Mouse (Mus musculus): Measurements from ENCODE around the gene Prmt3. TPM values are rescaled to one million over a fixed set of nuclear protein-coding genes. Genes with fewer than 3 reads are reported as not detected.

The Prmt3 gene
- 52.4 and 54.5 TPM in 2 replicates for polyA plus RNA-seq (2016; fragmentation: Nextera tagmentation; extraction: Ambion mirVana)

DNA sequence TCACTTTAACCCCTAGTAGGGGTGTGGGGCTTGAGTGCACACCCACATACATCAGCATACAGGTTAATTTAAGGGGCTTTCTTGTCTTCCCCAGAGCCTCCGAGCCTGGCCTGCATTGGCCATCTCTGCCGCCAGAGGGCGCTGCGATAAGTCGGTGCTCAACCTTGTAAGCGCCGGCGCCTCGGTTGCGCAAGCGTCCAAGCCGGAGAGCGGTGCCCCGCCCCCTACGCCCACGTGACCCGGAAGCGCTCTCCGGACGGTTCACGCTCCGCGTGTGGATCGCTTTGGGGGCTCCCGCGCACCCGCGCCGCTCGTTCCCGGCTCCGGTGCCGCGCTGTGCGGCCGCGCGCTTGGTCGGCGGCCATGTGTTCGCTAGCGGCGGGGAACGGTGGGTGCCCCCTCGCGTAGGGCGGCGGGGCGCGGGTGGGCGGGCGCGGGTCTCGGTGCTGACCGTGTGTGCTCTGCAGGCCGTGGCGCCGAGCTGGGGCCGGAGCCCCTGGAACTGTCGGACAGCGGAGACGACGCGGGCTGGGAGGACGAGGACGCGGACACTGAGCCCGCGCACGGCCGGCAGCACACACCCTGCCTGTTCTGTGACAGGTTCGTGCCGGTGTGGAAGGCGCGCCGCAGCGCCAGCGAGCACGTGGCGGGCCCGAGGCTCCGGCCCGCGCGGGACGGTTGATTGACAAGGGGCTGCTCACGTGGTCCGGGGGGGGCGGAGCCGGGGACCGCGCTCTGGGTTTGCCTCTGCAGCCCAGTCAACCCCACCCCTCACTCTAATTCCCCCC lies at the start of gene Prmt3:
Gene Prmt3 (plus strand): TSS at position 233 of the 788 bp plus-strand sequence.
- Histone ChIP-seq H3K27ac (peak within 1 kb of the TSS; percentile 8; the same call in 1 of the 2 replicates), H3K4me1 (peaks cover 12% of the 10 kb centered on the region; the same call in 1 of the 2 replicates), H3K9ac (peak within 1 kb of the TSS; percentile 74), H3K27me3 (replicated peaks) (no peaks in the 10 kb centered on the region), H3K4me3 (peak within 1 kb of the TSS; percentile 71), H3K36me3 (peaks cover 7% of the 10 kb centered on the region), H3K9me3 (no peaks in the 10 kb centered on the region), H3K4me2 (replicated peaks) (peak within 1 kb of the TSS; percentile 70)
- peak; percentile 95 for ATAC-seq (ENCODE audit: low FRiP score, low read depth)
- under 1% methylated on average over 91 of the region's 92 CpGs for WGBS

GRCm38 (mm10) chr7:49734342-49734741 lies 43.8 kb upstream of the Prmt3 start:
- no peak for ATAC-seq (ENCODE audit: low FRiP score, low read depth)
- H3K4me1 ChIP-seq, result no peaks in the 10 kb centered on the region
- no peak overlapping the region for H3K4me3 ChIP-seq
- no peak overlapping the region for H3K4me2 ChIP-seq (replicated peaks)
- H3K36me3 ChIP-seq, result no peaks in the 10 kb centered on the region
- H3K27me3 ChIP-seq (replicated peaks), result peaks cover 50% of the 10 kb centered on the region
- 45% methylated on average over 4 of the region's 4 CpGs for WGBS
- H3K9ac ChIP-seq, result no peak overlapping the region
- H3K9me3 ChIP-seq, result no peaks in the 10 kb centered on the region
- H3K27ac ChIP-seq, result no peak overlapping the region

- Histone ChIP-seq H3K4me3 (no peak overlapping the region), H3K4me1 (peaks cover 6% of the 10 kb centered on the region; the same call in 1 of the 2 replicates), H3K27me3 (replicated peaks) (peaks cover 44% of the 10 kb centered on the region), H3K27ac (no peak overlapping the region), H3K36me3 (no peaks in the 10 kb centered on the region), H3K4me2 (replicated peaks) (no peak overlapping the region), H3K9ac (no peak overlapping the region), H3K9me3 (no peaks in the 10 kb centered on the region)
- 59% methylated on average over 8 of the region's 8 CpGs for WGBS
- ATAC-seq (ENCODE audit: low FRiP score, low read depth), result no peak
Measured at GRCm38 (mm10) chr7:49739448-49739847, 38.7 kb upstream of the Prmt3 start.

DNA sequence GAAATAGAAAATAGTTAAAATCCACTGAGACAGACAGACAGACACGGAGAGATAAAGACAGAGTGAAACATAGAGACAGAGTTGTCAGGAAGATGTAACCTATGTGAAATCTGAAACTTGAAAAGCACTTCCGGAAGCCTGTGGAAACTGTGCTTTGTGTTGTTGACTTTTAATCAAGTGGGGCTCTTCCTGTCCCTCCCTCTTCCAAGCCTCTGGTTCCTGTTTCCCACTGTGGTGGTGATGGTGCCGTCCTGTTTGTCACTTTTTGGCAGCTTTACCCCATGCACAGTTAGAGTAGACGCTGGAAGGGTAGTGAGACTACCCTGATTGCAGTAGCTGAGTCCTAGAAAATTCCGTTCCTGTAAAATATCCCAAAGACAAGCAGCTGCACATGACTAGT lies 36.7 kb upstream of the Prmt3 start:
- H3K27me3 ChIP-seq (replicated peaks), result peaks cover 48% of the 10 kb centered on the region
- H3K9me3 ChIP-seq, result no peaks in the 10 kb centered on the region
- H3K4me2 ChIP-seq (replicated peaks), result no peak overlapping the region
- H3K36me3 ChIP-seq, result no peaks in the 10 kb centered on the region
- no peak overlapping the region for H3K4me3 ChIP-seq
- 0 out of 2 replicates have a peak, but pooled peaks have one; percentile 49 for ATAC-seq (ENCODE audit: low FRiP score, low read depth)
- no peak overlapping the region for H3K27ac ChIP-seq
- peaks cover 6% of the 10 kb centered on the region; the same call in 1 of the 2 replicates for H3K4me1 ChIP-seq
- WGBS, result 37% methylated on average over 5 of the region's 5 CpGs
- H3K9ac ChIP-seq, result no peak overlapping the region

GRCm38 (mm10) chr7:49741923-49742322 lies 36.2 kb upstream of the Prmt3 start:
- ATAC-seq (ENCODE audit: low FRiP score, low read depth), result peak; percentile 82
- 13% methylated on average over 10 of the region's 10 CpGs for WGBS
- H3K4me1 ChIP-seq, result peaks cover 6% of the 10 kb centered on the region; the same call in 1 of the 2 replicates
- H3K27ac ChIP-seq, result no peak overlapping the region
- no peak overlapping the region for H3K4me2 ChIP-seq (replicated peaks)
- no peaks in the 10 kb centered on the region for H3K36me3 ChIP-seq
- H3K27me3 ChIP-seq (replicated peaks), result peaks cover 51% of the 10 kb centered on the region
- no peak overlapping the region for H3K4me3 ChIP-seq
- no peak overlapping the region for H3K9ac ChIP-seq
- H3K9me3 ChIP-seq, result no peaks in the 10 kb centered on the region

GRCm38 (mm10) chr7:49751148-49751547 lies 27.0 kb upstream of the Prmt3 start:
- no peak overlapping the region for H3K4me3 ChIP-seq
- no peak overlapping the region for H3K4me2 ChIP-seq (replicated peaks)
- H3K4me1 ChIP-seq, result no peaks in the 10 kb centered on the region
- 8% methylated on average over 4 of the region's 4 CpGs for WGBS
- no peaks in the 10 kb centered on the region for H3K9me3 ChIP-seq
- H3K9ac ChIP-seq, result no peak overlapping the region
- ATAC-seq (ENCODE audit: low FRiP score, low read depth), result no peak
- H3K27ac ChIP-seq, result no peak overlapping the region
- no peaks in the 10 kb centered on the region for H3K36me3 ChIP-seq
- H3K27me3 ChIP-seq (replicated peaks), result peaks cover 88% of the 10 kb centered on the region

DNA sequence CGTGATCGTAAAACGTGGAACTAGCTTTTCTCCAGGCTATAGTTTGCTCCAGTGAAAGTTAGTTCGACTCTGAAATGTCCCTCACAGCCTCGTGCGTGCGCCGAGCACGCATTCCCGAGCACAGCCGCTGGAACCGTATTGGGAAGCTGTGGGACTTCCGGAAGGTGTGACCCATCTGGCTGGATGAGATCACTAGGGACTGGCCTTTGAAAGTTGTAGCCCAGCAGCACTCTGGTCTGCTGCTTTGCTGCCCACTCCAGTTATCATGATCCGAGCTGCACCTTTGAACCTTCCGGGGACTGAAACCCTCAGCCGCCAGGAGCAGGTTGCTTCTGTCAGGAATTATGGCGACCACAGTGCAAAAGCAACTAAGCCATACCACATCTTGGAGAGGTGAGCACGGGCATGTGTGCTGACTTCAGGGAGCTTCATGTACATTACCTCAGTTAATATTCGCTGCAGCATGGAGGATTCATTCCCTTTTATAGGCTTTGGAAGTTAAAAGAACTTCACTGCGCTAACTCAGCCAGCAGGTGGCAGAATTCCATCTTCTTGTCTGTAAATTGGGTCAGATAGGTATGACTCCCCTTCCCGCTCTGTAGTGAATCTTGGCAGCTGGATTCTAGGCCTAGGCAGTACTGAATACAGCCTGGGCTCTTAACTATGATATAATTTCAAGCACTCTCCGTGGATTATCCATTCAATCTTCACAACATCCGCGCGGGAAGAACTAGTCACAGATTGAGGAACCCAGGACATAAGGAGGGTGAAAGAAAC lies 25.2 kb upstream of the Prmt3 start:
- H3K4me3 ChIP-seq, result no peak overlapping the region
- no peak overlapping the region for H3K27ac ChIP-seq
- H3K27me3 ChIP-seq (replicated peaks), result peaks cover 85% of the 10 kb centered on the region
- no peak for ATAC-seq (ENCODE audit: low FRiP score, low read depth)
- H3K4me1 ChIP-seq, result no peaks in the 10 kb centered on the region
- H3K4me2 ChIP-seq (replicated peaks), result no peak overlapping the region
- no peak overlapping the region for H3K9ac ChIP-seq
- no peaks in the 10 kb centered on the region for H3K36me3 ChIP-seq
- 31% methylated on average over 25 of the region's 25 CpGs for WGBS
- no peaks in the 10 kb centered on the region for H3K9me3 ChIP-seq

GRCm38 (mm10) chr7:49754767-49755166 lies 23.4 kb upstream of the Prmt3 start:
- H3K4me1 ChIP-seq, result peaks cover 6% of the 10 kb centered on the region
- H3K4me3 ChIP-seq, result no peak overlapping the region
- H3K27ac ChIP-seq, result no peak overlapping the region
- no peak overlapping the region for H3K4me2 ChIP-seq (replicated peaks)
- no peak for ATAC-seq (ENCODE audit: low FRiP score, low read depth)
- no peak overlapping the region for H3K9ac ChIP-seq
- peaks cover 91% of the 10 kb centered on the region for H3K27me3 ChIP-seq (replicated peaks)
- WGBS, result 6% methylated on average over 9 of the region's 9 CpGs
- 0 out of 2 replicates have a peak, but pooled peaks cover 4% of the 10 kb centered on the region for H3K9me3 ChIP-seq
- no peaks in the 10 kb centered on the region for H3K36me3 ChIP-seq

DNA sequence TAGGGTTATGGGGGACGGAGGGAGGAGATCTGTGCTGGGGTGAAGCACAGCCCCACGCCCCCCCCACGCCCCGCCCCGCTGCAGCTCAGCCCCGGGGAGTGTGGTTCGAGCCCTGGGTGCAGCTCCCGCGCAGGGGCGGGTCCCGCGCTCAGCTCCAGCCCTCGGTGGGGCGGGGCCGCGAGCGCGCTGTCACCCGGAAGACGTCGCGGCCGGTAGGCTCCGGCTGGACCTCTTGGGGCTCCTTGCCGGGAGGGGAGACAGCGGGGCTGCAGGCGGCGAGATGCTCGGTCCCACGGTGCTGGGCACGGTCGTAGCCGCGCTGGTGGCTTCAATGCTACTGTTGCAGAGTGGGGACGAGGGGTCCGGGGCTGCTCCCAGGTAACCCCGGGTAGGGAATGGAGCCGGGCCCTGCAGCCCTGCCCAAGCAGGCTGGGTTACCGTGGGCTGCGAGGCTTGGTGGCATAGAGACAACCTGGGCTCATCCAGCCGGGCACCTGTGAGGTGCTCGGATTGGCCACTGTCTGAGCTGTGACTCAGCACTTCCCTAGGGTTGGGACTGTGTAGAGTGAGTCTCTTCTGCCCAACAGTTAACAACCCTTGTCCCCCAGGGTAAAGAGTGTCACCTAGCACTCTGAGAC lies 19.1 kb upstream of the Prmt3 start, which contains the start of gene Htatip2:
Gene Htatip2 (plus strand): TSS at position 182 of the 638 bp plus-strand sequence.
- H3K4me2 ChIP-seq (replicated peaks), result peak within 1 kb of the TSS; percentile 78
- peaks cover 6% of the 10 kb centered on the region for H3K4me1 ChIP-seq
- 3% methylated on average over 41 of the region's 42 CpGs for WGBS
- 0 out of 2 replicates have a peak, but pooled peaks cover 7% of the 10 kb centered on the region for H3K9me3 ChIP-seq
- ATAC-seq (ENCODE audit: low FRiP score, low read depth), result peak; percentile 56
- peak within 1 kb of the TSS; percentile 42 for H3K4me3 ChIP-seq
- no peaks in the 10 kb centered on the region for H3K36me3 ChIP-seq
- H3K27me3 ChIP-seq (replicated peaks), result peaks cover 67% of the 10 kb centered on the region
- H3K27ac ChIP-seq, result no peak within 1 kb of the TSS
- peak within 1 kb of the TSS; percentile 45; the same call in 1 of the 2 replicates for H3K9ac ChIP-seq

DNA sequence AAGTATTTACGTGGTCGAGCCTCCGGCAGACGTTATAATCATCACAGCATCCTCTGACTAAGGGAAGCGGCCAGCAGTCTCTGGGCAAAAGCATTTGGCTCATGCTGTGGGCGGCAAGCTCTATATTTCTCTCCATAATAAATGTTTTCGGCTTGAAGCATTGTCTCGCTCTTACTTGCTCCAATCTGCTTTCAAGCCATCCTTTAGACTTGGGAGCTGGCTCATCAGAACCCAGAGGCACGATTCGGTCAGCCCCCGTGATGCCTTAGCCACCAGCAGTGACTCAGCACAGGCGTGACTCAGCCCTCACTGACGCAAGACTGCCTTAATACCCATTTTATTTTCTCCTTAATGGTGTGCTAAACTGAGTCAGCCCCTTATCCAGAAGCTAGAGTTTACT lies 15.5 kb upstream of the Prmt3 start:
- Histone ChIP-seq H3K27me3 (replicated peaks) (peaks cover 43% of the 10 kb centered on the region), H3K9ac (no peak overlapping the region), H3K9me3 (0 out of 2 replicates have a peak, but pooled peaks cover 7% of the 10 kb centered on the region), H3K4me1 (peaks cover 6% of the 10 kb centered on the region), H3K27ac (no peak overlapping the region), H3K4me2 (replicated peaks) (no peak overlapping the region), H3K4me3 (no peak overlapping the region), H3K36me3 (no peaks in the 10 kb centered on the region)
- ATAC-seq (ENCODE audit: low FRiP score, low read depth), result no peak
- 74% methylated on average over 13 of the region's 13 CpGs for WGBS

DNA sequence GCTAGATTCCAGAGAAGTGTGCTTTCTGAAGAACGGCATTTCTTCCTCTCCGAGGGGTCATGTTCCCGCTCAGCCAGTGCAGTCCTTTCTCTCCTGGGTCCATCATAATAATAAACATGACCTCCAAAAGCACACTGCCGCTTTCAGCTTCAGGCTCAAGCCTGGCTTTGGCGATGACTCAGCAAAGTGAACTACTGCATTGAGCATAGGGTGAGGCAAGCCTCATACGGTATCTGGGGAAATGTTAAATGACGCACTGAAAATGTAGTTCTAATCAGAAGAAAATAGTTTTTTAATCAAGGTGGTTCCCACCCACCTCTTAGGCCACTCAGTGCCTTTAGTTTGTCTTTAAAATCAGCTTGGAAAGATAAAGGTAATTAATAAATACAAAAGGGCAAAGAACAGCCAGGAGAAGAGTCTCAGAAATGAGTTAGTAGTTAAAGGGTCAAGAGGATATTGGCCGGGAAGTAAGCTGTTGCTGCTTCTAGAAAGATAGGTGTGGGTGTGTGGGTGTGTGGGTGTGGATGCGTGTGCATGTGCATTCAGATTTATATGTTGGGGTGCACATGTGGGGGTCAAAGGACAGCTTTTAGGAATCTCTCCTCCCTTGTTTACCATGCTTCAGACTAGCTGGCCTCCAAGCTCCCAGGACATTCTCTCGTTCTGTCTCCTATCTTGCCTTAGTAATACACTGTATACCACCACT lies 14.0 kb upstream of the Prmt3 start:
- Histone ChIP-seq H3K4me2 (replicated peaks) (no peak overlapping the region), H3K27ac (no peak overlapping the region), H3K9me3 (0 out of 2 replicates have a peak, but pooled peaks cover 7% of the 10 kb centered on the region), H3K9ac (no peak overlapping the region), H3K4me1 (peaks cover 1% of the 10 kb centered on the region; the same call in 1 of the 2 replicates), H3K36me3 (no peaks in the 10 kb centered on the region), H3K27me3 (replicated peaks) (peaks cover 28% of the 10 kb centered on the region), H3K4me3 (no peak overlapping the region)
- no peak for ATAC-seq (ENCODE audit: low FRiP score, low read depth)
- WGBS, result 79% methylated on average over 10 of the region's 10 CpGs

Measured in neural tube, embryonic 12.5 days (tissue).